Mouse (Mus musculus) C2C12 (cell line): ENCODE measurements around the gene Vmn2r35. TPM values are rescaled to one million over a fixed set of nuclear protein-coding genes. Genes with fewer than 3 reads are reported as not detected.
"Not testable (repeated sequence)": the region's sequence is repeated elsewhere in the genome, so short reads cannot be mapped to it uniquely, and the experiment has no call there.

ENCODE experiments used
- H3K27me3 ChIP-seq: one replicate; pipeline ENCODE4 v1.6.1; 2011; ENCODE audit not compliant: control insufficient read depth, insufficient read depth, insufficient read length
- H3K36me3 ChIP-seq: one replicate; pipeline ENCODE4 v1.6.1; 2011; ENCODE audit not compliant: control insufficient read depth, insufficient read depth
- H3K4me3 ChIP-seq: one replicate; pipeline ENCODE4 v1.5.1; 2011; ENCODE audit warnings: mild to moderate bottlenecking, control low read depth; ENCODE audit not compliant: poor library complexity, insufficient read depth, severe bottlenecking
- H3K79me2 ChIP-seq: one replicate; pipeline ENCODE4 v1.6.1; 2011; ENCODE audit not compliant: control insufficient read depth, insufficient read depth
- H3K79me3 ChIP-seq: one replicate; pipeline ENCODE4 v1.6.1; 2011; ENCODE audit warnings: low read depth, control low read depth
- H3ac ChIP-seq: one replicate; pipeline ENCODE3; 2011; ENCODE audit warnings: low read depth; ENCODE audit not compliant: control insufficient read depth, insufficient read length
- long read RNA-seq, 2 experiments: library from polyadenylated mRNA; unstranded; transcript quantifications; one replicate each; pipeline ENCODE4 v2.0.0; 2019 to 2020
- polyA plus RNA-seq: library from polyadenylated mRNA; unstranded; fragments of >200 nt; fragmentation: generic; extraction: Trizol; gene quantifications from one replicate; pipeline ENCODE4 v1.2.1, GENCODE M21; 2012; ENCODE audit warnings: missing spikeins

The Vmn2r35 gene
- not detected for polyA plus RNA-seq
- long read RNA-seq, experiment 1 = 0 reads
- long read RNA-seq, experiment 2 = 0 reads

- H3K4me3 ChIP-seq, H3K27me3 ChIP-seq, H3ac ChIP-seq, H3K79me3 ChIP-seq, H3K36me3 ChIP-seq, H3K79me2 ChIP-seq: not testable (repeated sequence)
These were observed at the start of gene Vmn2r35 for GRCm38 (mm10) chr7:7819767-7820166. Gene Vmn2r35 (minus strand): TSS chr7:7819867.

GRCm38 (mm10) chr7:7794196-7794595, 25.5 kb downstream of the Vmn2r35 start:
- H3K27me3 ChIP-seq = not testable (repeated sequence)

More at GRCm38 (mm10) chr7:7794196-7794595, 25.5 kb downstream of the Vmn2r35 start:
- H3K79me3 ChIP-seq, H3ac ChIP-seq, H3K79me2 ChIP-seq, H3K4me3 ChIP-seq, H3K36me3 ChIP-seq: not testable (repeated sequence)

Other genes starting within 250 kb of the Vmn2r35 start
- gene Vmn2r34, start 130.4 kb downstream of the Vmn2r35 start, polyA plus RNA-seq = not detected
- gene Vmn2r36, start 82.6 kb upstream of the Vmn2r35 start, polyA plus RNA-seq = not detected